9 mouse cellular contexts compared by ENCODE assay signal in genomic region chr3:84219166-84219710, GRCm38 (mm10). TPM values are rescaled to one million over a fixed set of nuclear protein-coding genes. Genes with fewer than 3 reads are reported as not detected.
A peak's percentile ranks its signal among the peaks of the same experiment; 100 is the strongest.
DNase-seq lines count a peak whose midpoint lies in the region; ATAC-seq and TF ChIP-seq lines count a peak whose summit lies in the region.
"Had no signal": no experiment of that assay in that cellular context is flagged by ENCODE, and none has a peak within 500 bp of the region (broad histone marks: within the 10 kb centered on the region; RNA-seq: fewer than 3 reads in every experiment).

No protein-coding gene starts in this region.

- no peak overlapping the region for H3K4me2 ChIP-seq in heart, embryonic 12.5 days
- H3K4me2 ChIP-seq in neural tube, embryonic 12.5 days (replicated peaks), result peak overlapping the region; percentile 65

- H3K9me3 ChIP-seq in heart, embryonic 12.5 days (replicated peaks), result no peaks in the 10 kb centered on the region
- no peaks in the 10 kb centered on the region for H3K9me3 ChIP-seq in neural tube, embryonic 12.5 days
- H3K9me3 ChIP-seq: G1E had no signal

- H3K27ac ChIP-seq in heart, embryonic 12.5 days (ENCODE audit: poor library complexity, severe bottlenecking), result no peak overlapping the region
- H3K27ac ChIP-seq in neural tube, embryonic 12.5 days, result no peak overlapping the region

- 30% methylated on average over 2 of the region's 2 CpGs for WGBS in heart, embryonic 12.5 days
- 11% methylated on average over 2 of the region's 2 CpGs for WGBS in neural tube, embryonic 12.5 days

- ATAC-seq in heart, embryonic 12.5 days (ENCODE audit: insufficient number of reproducible peaks, low FRiP score), result no peak
- peak; percentile 67 to 79 for ATAC-seq in hematopoietic stem cell, adult 5-6 weeks (replicated peaks in 1 of 2; ENCODE audit: insufficient read depth in 1 of 2, low FRiP score in 2 of 2, low TSS enrichment in 1 of 2, low read depth in 1 of 2, poor library complexity in 2 of 2, severe bottlenecking in 2 of 2)
- ATAC-seq in neural tube, embryonic 12.5 days (ENCODE audit: low FRiP score, low read depth), result no peak

- peak; percentile 27; the same call in 1 of the 2 replicates for TF ChIP-seq CTCF in brain, embryonic 14.5 days (IDR thresholded peaks at IDR 0.05; ENCODE audit: borderline replicate concordance, extremely low read depth, insufficient read depth, insufficient read length)

- no peak for TF ChIP-seq POLR2A in brain, embryonic 14.5 days (IDR thresholded peaks at IDR 0.05; ENCODE audit: borderline replicate concordance, extremely low read depth, insufficient read depth, insufficient read length, poor library complexity, severe bottlenecking)

- 0 out of 2 replicates have a peak, but pooled peaks cover 3% of the 10 kb centered on the region for H3K4me1 ChIP-seq in heart, embryonic 12.5 days (replicated peaks)
- H3K4me1 ChIP-seq in neural tube, embryonic 12.5 days, result peaks cover 65% of the 10 kb centered on the region

- H3K4me3 ChIP-seq in heart, embryonic 12.5 days, result no peak overlapping the region
- H3K4me3 ChIP-seq in neural tube, embryonic 12.5 days, result peak overlapping the region; percentile 42

- no peak overlapping the region for H3K9ac ChIP-seq in heart, embryonic 12.5 days
- peak overlapping the region; percentile 36; the same call in 1 of the 2 replicates for H3K9ac ChIP-seq in neural tube, embryonic 12.5 days

- peaks cover 15% of the 10 kb centered on the region for H3K27me3 ChIP-seq in heart, embryonic 12.5 days (replicated peaks)
- no peaks in the 10 kb centered on the region for H3K27me3 ChIP-seq in neural tube, embryonic 12.5 days (replicated peaks)

- peak; percentile 14 for DNase-seq in heart, adult 8-10 months (ENCODE audit: low spot score)
- peak; percentile 35 for DNase-seq in brain, embryonic 14.5 days (ENCODE audit: low read depth)
- no peak for DNase-seq in c-Kit-positive CD71-positive TER-119-positive erythroid progenitor cells, embryonic 14.5 days (ENCODE audit: low spot score)
- DNase-seq in urinary bladder, postnatal 14 days (ENCODE audit: low spot score), result no peak
- DNase-seq in right cerebral cortex, postnatal 14 days, result no peak

- H3K36me3 ChIP-seq in heart, embryonic 12.5 days, result no peaks in the 10 kb centered on the region
- H3K36me3 ChIP-seq in neural tube, embryonic 12.5 days, result no peaks in the 10 kb centered on the region; the same call in 1 of the 2 replicates
- H3K36me3 ChIP-seq: G1E had no signal

RNA-seq across cellular contexts. Expression of gene Gm6525, which starts 45.3 kb away (rescaled TPM):
- not detected for total RNA-seq in heart, adult 8-10 months (2022)
- 0.18 TPM in 1 of 2 replicates, not detected in the other for polyA plus RNA-seq in heart, embryonic 12.5 days (2016; fragmentation: Nextera tagmentation; extraction: Ambion mirVana)
- not detected in 2 replicates for polyA plus RNA-seq in brain, embryonic 14.5 days (2012; rRNA removed)
- not detected in 2 replicates for total RNA-seq in hematopoietic stem cell, adult 5-6 weeks (2017)
- polyA plus RNA-seq in neural tube, embryonic 12.5 days (2016; fragmentation: Nextera tagmentation; extraction: Ambion mirVana), result 2.2 and 2.6 TPM in 2 replicates
- polyA plus RNA-seq: G1E had no signal

Comparison
In these comparisons a context has a peak if more than half of its experiments do, and no peak if none do; other contexts are left out.
1. DNase-seq: peak in heart, adult 8-10 months (single experiment) and brain, embryonic 14.5 days (single experiment); none in c-Kit-positive CD71-positive TER-119-positive erythroid progenitor cells, embryonic 14.5 days (single experiment), urinary bladder, postnatal 14 days (single experiment) and right cerebral cortex, postnatal 14 days (single experiment).
2. ATAC-seq: peak in hematopoietic stem cell, adult 5-6 weeks (2 of 2); none in heart, embryonic 12.5 days (single experiment) and neural tube, embryonic 12.5 days (single experiment).